Mouse (Mus musculus): ENCODE data around the gene Lhx4. TPM values are rescaled to one million over a fixed set of nuclear protein-coding genes. Genes with fewer than 3 reads are reported as not detected.

Gene Lhx4
- total and polyA plus RNA-seq, 3 experiments = not detected

- Histone ChIP-seq H3K36me3 (ENCODE audit: control insufficient read depth in 1 of 2, insufficient read depth in 2 of 2, low read length in 2 of 2) (no peaks in the 10 kb centered on the region), H3K9ac (ENCODE audit: control insufficient read depth, low read depth, low read length, poor library complexity, severe bottlenecking) (no peak overlapping the region), H3K27ac (ENCODE audit: control insufficient read depth, low read depth, low read length) (no peak overlapping the region)
Measured at GRCm38 (mm10) chr1:155681116-155681799, 70.2 kb downstream of the Lhx4 start.

GRCm38 (mm10) chr1:155675570-155675969 is 75.9 kb downstream of the Lhx4 start:
- Histone ChIP-seq H3K4me1 (ENCODE audit: control insufficient read depth in 1 of 2, insufficient read depth in 2 of 2, low read length in 2 of 2) (no peaks in the 10 kb centered on the region), H3K9ac (ENCODE audit: control insufficient read depth, low read depth, low read length, poor library complexity, severe bottlenecking) (no peak overlapping the region), H3K36me3 (ENCODE audit: control insufficient read depth in 1 of 2, insufficient read depth in 2 of 2, low read length in 2 of 2) (no peaks in the 10 kb centered on the region), H3K79me2 (ENCODE audit: control insufficient read depth, insufficient read depth, low read length, poor library complexity) (no peaks in the 10 kb centered on the region), H3K9me3 (replicated peaks; ENCODE audit: insufficient read depth, low read length) (no peaks in the 10 kb centered on the region), H3K4me3 (ENCODE audit: control insufficient read depth in 1 of 2, insufficient read depth in 1 of 2, low read depth in 2 of 2, low read length in 2 of 2) (no peak overlapping the region), H3K27me3 (ENCODE audit: control insufficient read depth in 1 of 2, insufficient read depth in 2 of 2, low read length in 2 of 2) (no peaks in the 10 kb centered on the region), H3K27ac (ENCODE audit: control insufficient read depth, low read depth, low read length) (no peak overlapping the region)
- no peak for TF ChIP-seq UBTF (IDR thresholded peaks at IDR 0.05; ENCODE audit: borderline replicate concordance, insufficient read depth, low read depth, low read length)
- TF ChIP-seq CTCF (IDR thresholded peaks at IDR 0.05 in 2 of 3, conservative IDR thresholded peaks at IDR 0.05 in 1 of 3; ENCODE audit: control insufficient read depth in 1 of 3, insufficient read depth in 1 of 3, low read depth in 2 of 3, low read length in 3 of 3, poor library complexity in 1 of 3, severe bottlenecking in 1 of 3) = no peak
- no peak for TF ChIP-seq TCF12 (IDR thresholded peaks at IDR 0.05; ENCODE audit: low read depth, low read length)
- TF ChIP-seq ZC3H11A (IDR thresholded peaks at IDR 0.05; ENCODE audit: low read depth, low read length) = no peak
- no peak for TF ChIP-seq GABPA (IDR thresholded peaks at IDR 0.05; ENCODE audit: low read depth, low read length)
- TF ChIP-seq ZKSCAN1 (IDR thresholded peaks at IDR 0.05; ENCODE audit: low read depth, low read length) = no peak
- TF ChIP-seq POLR2AphosphoS5 (IDR thresholded peaks at IDR 0.05; ENCODE audit: borderline replicate concordance, low read depth, low read length) = no peak
- no peak for TF ChIP-seq NRF1 (IDR thresholded peaks at IDR 0.05; ENCODE audit: insufficient read depth, low read depth, low read length, poor library complexity, severe bottlenecking)
- TF ChIP-seq SIN3A (IDR thresholded peaks at IDR 0.05; ENCODE audit: low read length) = no peak
- DNase-seq (ENCODE audit: low read depth, low spot score) = no peak

More at GRCm38 (mm10) chr1:155681116-155681799, 70.2 kb downstream of the Lhx4 start:
- Histone ChIP-seq H3K27me3 (ENCODE audit: control insufficient read depth in 1 of 2, insufficient read depth in 2 of 2, low read length in 2 of 2) (no peaks in the 10 kb centered on the region), H3K9me3 (replicated peaks; ENCODE audit: insufficient read depth, low read length) (no peaks in the 10 kb centered on the region), H3K4me1 (ENCODE audit: control insufficient read depth in 1 of 2, insufficient read depth in 2 of 2, low read length in 2 of 2) (no peaks in the 10 kb centered on the region), H3K4me3 (ENCODE audit: control insufficient read depth in 1 of 2, insufficient read depth in 1 of 2, low read depth in 2 of 2, low read length in 2 of 2) (no peak overlapping the region), H3K79me2 (ENCODE audit: control insufficient read depth, insufficient read depth, low read length, poor library complexity) (no peaks in the 10 kb centered on the region)
- DNase-seq (ENCODE audit: low read depth, low spot score) = no peak
- TF ChIP-seq RAD21 (IDR thresholded peaks at IDR 0.05; ENCODE audit: low read depth, low read length) (no peak), GABPA (IDR thresholded peaks at IDR 0.05; ENCODE audit: low read depth, low read length) (no peak), MXI1 (IDR thresholded peaks at IDR 0.05; ENCODE audit: low read depth, low read length) (no peak), TCF12 (IDR thresholded peaks at IDR 0.05; ENCODE audit: low read depth, low read length) (no peak), ZNF384 (IDR thresholded peaks at IDR 0.05; ENCODE audit: low read depth, low read length) (no peak), MEF2A (IDR thresholded peaks at IDR 0.05; ENCODE audit: extremely low read depth, insufficient replicate concordance, low read depth, low read length, poor library complexity, severe bottlenecking) (no peak), CHD1 (IDR thresholded peaks at IDR 0.05; ENCODE audit: low read depth, low read length) (no peak), POLR2AphosphoS5 (IDR thresholded peaks at IDR 0.05; ENCODE audit: borderline replicate concordance, low read depth, low read length) (no peak), CTCF (IDR thresholded peaks at IDR 0.05 in 2 of 3, conservative IDR thresholded peaks at IDR 0.05 in 1 of 3; ENCODE audit: control insufficient read depth in 1 of 3, insufficient read depth in 1 of 3, low read depth in 2 of 3, low read length in 3 of 3, poor library complexity in 1 of 3, severe bottlenecking in 1 of 3) (no peak), HCFC1 (IDR thresholded peaks at IDR 0.05; ENCODE audit: low read depth, low read length) (no peak), JUND (IDR thresholded peaks at IDR 0.05; ENCODE audit: low read depth, low read length) (no peak), USF2 (IDR thresholded peaks at IDR 0.05; ENCODE audit: borderline replicate concordance in 1 of 2, insufficient read depth in 1 of 2, low read depth in 1 of 2, low read length in 2 of 2) (no peak), UBTF (IDR thresholded peaks at IDR 0.05; ENCODE audit: borderline replicate concordance, insufficient read depth, low read depth, low read length) (no peak), MAZ (IDR thresholded peaks at IDR 0.05; ENCODE audit: low read depth, low read length) (no peak), SMC3 (IDR thresholded peaks at IDR 0.05; ENCODE audit: low read depth, low read length) (no peak), E2F4 (IDR thresholded peaks at IDR 0.05; ENCODE audit: borderline replicate concordance, low read depth, low read length) (no peak), KAT2A (conservative IDR thresholded peaks at IDR 0.05; ENCODE audit: low read depth, low read length) (no peak)

Data from MEL (cell line).